Mouse (Mus musculus) midbrain, embryonic 11.5 days (tissue): Measurements from ENCODE around the gene CK137956. TPM values are rescaled to one million over a fixed set of nuclear protein-coding genes. Genes with fewer than 3 reads are reported as not detected.

ENCODE experiments used
- polyA plus RNA-seq: library from polyadenylated mRNA; unstranded; fragments of >200 nt; fragmentation: Nextera tagmentation; extraction: Ambion mirVana; gene quantifications from 2 replicates; pipeline ENCODE4 v1.2.1, GENCODE M21; 2014

The CK137956 gene
- polyA plus RNA-seq, 1 experiment from 2014 or later, result 0.75 TPM

Other genes starting within 250 kb of the CK137956 start
- 1.6 and 1.8 TPM in 2 replicates for gene Csmd2, start 16.9 kb upstream of the CK137956 start, polyA plus RNA-seq